Mouse (Mus musculus): ENCODE results near the gene Kif9. TPM values are rescaled to one million over a fixed set of nuclear protein-coding genes. Genes with fewer than 3 reads are reported as not detected.

The Kif9 gene
- polyA plus RNA-seq, 1 experiment from 2014 or later, result 1.2 TPM

GRCm38 (mm10) chr9:110532538-110533291 is 56.0 kb downstream of the Kif9 start, which contains the start of gene Setd2:
Setd2 (plus strand) TSS chr9:110532597.
- peak within 1 kb of the TSS; percentile 55 for H3K4me2 ChIP-seq (ENCODE audit: low read length)
- no peak for TF ChIP-seq CTCF (IDR thresholded peaks at IDR 0.05; ENCODE audit: low read depth)
- H3K27me3 ChIP-seq (ENCODE audit: insufficient read depth, low read length), result no peaks in the 10 kb centered on the region
- peak within 1 kb of the TSS; percentile 100 for H3K9ac ChIP-seq (ENCODE audit: low read depth, low read length)
- under 1% methylated on average over 92 of the region's 109 CpGs for WGBS
- H3K27ac ChIP-seq, result peak within 1 kb of the TSS; percentile 100
- peaks cover 14% of the 10 kb centered on the region for H3K4me1 ChIP-seq (replicated peaks; ENCODE audit: insufficient read depth, low read length)
- peak within 1 kb of the TSS; percentile 99 for H3K4me3 ChIP-seq (replicated peaks; ENCODE audit: low read depth, low read length)
- H3K9me3 ChIP-seq (replicated peaks; ENCODE audit: low read length), result no peaks in the 10 kb centered on the region
- H3K36me3 ChIP-seq (ENCODE audit: insufficient read depth, low read length), result no peaks in the 10 kb centered on the region
- DNase-seq (ENCODE audit: low spot score) (peak; percentile 56), ATAC-seq (replicated peaks; ENCODE audit: low FRiP score, low read depth) (peak; percentile 70)

DNA sequence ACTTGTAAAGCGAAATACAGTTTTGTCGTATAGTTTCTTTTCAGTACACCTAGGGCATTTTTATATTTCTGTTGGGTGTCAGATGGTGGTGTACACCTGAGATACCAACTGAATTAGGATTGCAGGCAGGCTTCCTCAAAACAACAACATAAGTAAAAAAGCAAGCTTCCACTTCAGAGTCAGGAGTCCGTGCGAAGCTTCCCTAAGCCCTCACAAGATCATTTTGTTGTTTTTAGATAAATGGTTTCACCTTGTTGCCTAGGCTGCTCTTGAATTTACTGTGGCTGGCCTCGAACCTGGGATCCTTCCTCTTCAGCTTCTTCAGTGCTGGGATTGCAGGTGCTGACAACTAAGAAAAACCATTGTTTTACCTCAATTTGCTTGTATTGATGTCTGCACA is 56.9 kb downstream of the Kif9 start:
- no peak overlapping the region for H3K27ac ChIP-seq
- H3K4me2 ChIP-seq (ENCODE audit: low read length), result peak overlapping the region; percentile 55
- ATAC-seq (replicated peaks; ENCODE audit: low FRiP score, low read depth), result no peak
- WGBS, result 20% methylated on average over 5 of the region's 5 CpGs
- peak overlapping the region; percentile 100 for H3K9ac ChIP-seq (ENCODE audit: low read depth, low read length)
- TF ChIP-seq CTCF (IDR thresholded peaks at IDR 0.05; ENCODE audit: low read depth), result no peak
- H3K36me3 ChIP-seq (ENCODE audit: insufficient read depth, low read length), result no peaks in the 10 kb centered on the region
- peak overlapping the region; percentile 99 for H3K4me3 ChIP-seq (replicated peaks; ENCODE audit: low read depth, low read length)
- no peaks in the 10 kb centered on the region for H3K27me3 ChIP-seq (ENCODE audit: insufficient read depth, low read length)
- peaks cover 14% of the 10 kb centered on the region for H3K4me1 ChIP-seq (replicated peaks; ENCODE audit: insufficient read depth, low read length)
- no peak for DNase-seq (ENCODE audit: low spot score)
- no peaks in the 10 kb centered on the region for H3K9me3 ChIP-seq (replicated peaks; ENCODE audit: low read length)

DNA sequence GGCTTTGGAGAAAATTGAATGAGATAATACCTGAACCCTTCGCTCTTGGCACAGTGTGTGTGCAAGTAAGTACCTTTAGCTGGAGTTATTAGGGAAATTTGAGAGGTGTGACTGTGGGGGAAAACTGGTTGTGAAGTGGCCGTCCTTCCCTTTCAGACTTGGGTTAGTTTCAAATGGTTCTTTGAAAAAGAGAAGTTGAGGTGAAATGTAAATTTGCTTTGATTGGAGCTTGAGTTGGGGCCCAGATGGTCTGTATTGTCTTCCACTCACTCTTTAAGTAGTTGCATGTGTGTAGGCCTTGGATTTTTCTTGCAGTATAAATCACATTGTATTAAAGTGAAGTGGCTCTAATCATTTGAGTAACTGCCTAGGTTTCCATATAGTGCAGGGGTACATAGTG is 58.4 kb downstream of the Kif9 start:
- no peaks in the 10 kb centered on the region for H3K27me3 ChIP-seq (ENCODE audit: insufficient read depth, low read length)
- H3K9ac ChIP-seq (ENCODE audit: low read depth, low read length), result no peak overlapping the region
- no peak for TF ChIP-seq CTCF (IDR thresholded peaks at IDR 0.05; ENCODE audit: low read depth)
- DNase-seq (ENCODE audit: low spot score), result no peak
- H3K4me2 ChIP-seq (ENCODE audit: low read length), result no peak overlapping the region
- H3K9me3 ChIP-seq (replicated peaks; ENCODE audit: low read length), result no peaks in the 10 kb centered on the region
- H3K4me3 ChIP-seq (replicated peaks; ENCODE audit: low read depth, low read length), result no peak overlapping the region
- WGBS, result 76% methylated on average over 2 of the region's 2 CpGs
- H3K27ac ChIP-seq, result no peak overlapping the region
- H3K4me1 ChIP-seq (replicated peaks; ENCODE audit: insufficient read depth, low read length), result peaks cover 14% of the 10 kb centered on the region
- ATAC-seq (replicated peaks; ENCODE audit: low FRiP score, low read depth), result no peak
- no peaks in the 10 kb centered on the region for H3K36me3 ChIP-seq (ENCODE audit: insufficient read depth, low read length)

DNA sequence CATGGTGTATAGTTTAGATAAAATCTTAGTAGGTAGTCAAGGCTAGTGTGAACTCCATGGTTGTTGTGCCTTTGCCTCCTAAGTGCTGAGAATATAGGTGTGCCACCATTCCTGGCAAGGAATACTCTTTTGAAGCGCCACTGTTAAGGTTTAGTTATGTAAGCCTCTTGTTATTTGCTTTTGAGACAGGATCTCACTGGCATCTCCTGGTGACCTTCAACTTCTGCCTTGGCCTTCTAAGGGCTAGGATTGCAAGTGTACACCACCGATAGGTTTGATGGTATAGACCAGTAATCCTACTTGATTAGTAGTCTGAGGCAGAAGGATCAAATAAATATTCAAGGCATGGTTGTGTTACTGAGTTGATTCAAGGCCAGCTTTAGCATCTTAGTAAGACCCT is 59.9 kb downstream of the Kif9 start:
- TF ChIP-seq CTCF (IDR thresholded peaks at IDR 0.05; ENCODE audit: low read depth), result no peak

DNA sequence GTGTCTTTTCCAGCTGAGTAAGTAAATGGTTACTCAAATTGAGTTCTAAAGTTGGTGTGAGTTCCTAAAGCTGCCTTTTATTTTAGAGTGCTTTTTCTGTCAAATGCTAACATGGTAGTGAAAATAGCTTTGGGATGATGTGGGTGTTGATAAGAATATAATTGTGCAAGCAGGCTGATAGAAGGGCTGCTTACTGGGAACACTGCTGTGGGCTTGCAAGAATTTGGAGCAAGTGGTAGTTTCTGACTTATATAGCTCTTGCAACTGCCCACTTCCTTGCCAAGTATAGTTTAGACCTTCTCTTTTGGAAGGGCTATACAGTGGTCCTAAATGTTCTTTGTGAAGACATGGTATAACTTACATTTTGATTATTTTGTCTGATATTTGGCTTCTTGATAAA is 61.8 kb downstream of the Kif9 start:
- no peak for TF ChIP-seq CTCF (IDR thresholded peaks at IDR 0.05; ENCODE audit: low read depth)
- Histone ChIP-seq H3K27me3 (ENCODE audit: insufficient read depth, low read length) (no peaks in the 10 kb centered on the region), H3K4me2 (ENCODE audit: low read length) (no peak overlapping the region), H3K4me3 (replicated peaks; ENCODE audit: low read depth, low read length) (no peak overlapping the region), H3K27ac (no peak overlapping the region), H3K9ac (ENCODE audit: low read depth, low read length) (no peak overlapping the region), H3K36me3 (ENCODE audit: insufficient read depth, low read length) (no peaks in the 10 kb centered on the region), H3K9me3 (replicated peaks; ENCODE audit: low read length) (no peaks in the 10 kb centered on the region), H3K4me1 (replicated peaks; ENCODE audit: insufficient read depth, low read length) (peaks cover 17% of the 10 kb centered on the region)
- DNase-seq (ENCODE audit: low spot score) (no peak), ATAC-seq (replicated peaks; ENCODE audit: low FRiP score, low read depth) (no peak)

More for the DNA sequence above, 59.9 kb downstream of the Kif9 start:
- H3K27me3 ChIP-seq (ENCODE audit: insufficient read depth, low read length), result no peaks in the 10 kb centered on the region
- 95% methylated on average over 2 of the region's 2 CpGs for WGBS
- H3K9me3 ChIP-seq (replicated peaks; ENCODE audit: low read length), result no peaks in the 10 kb centered on the region
- no peak overlapping the region for H3K9ac ChIP-seq (ENCODE audit: low read depth, low read length)
- H3K4me3 ChIP-seq (replicated peaks; ENCODE audit: low read depth, low read length), result no peak overlapping the region
- H3K4me2 ChIP-seq (ENCODE audit: low read length), result no peak overlapping the region
- H3K4me1 ChIP-seq (replicated peaks; ENCODE audit: insufficient read depth, low read length), result peaks cover 14% of the 10 kb centered on the region
- H3K27ac ChIP-seq, result no peak overlapping the region
- no peak for DNase-seq (ENCODE audit: low spot score)
- H3K36me3 ChIP-seq (ENCODE audit: insufficient read depth, low read length), result no peaks in the 10 kb centered on the region
- no peak for ATAC-seq (replicated peaks; ENCODE audit: low FRiP score, low read depth)

DNA sequence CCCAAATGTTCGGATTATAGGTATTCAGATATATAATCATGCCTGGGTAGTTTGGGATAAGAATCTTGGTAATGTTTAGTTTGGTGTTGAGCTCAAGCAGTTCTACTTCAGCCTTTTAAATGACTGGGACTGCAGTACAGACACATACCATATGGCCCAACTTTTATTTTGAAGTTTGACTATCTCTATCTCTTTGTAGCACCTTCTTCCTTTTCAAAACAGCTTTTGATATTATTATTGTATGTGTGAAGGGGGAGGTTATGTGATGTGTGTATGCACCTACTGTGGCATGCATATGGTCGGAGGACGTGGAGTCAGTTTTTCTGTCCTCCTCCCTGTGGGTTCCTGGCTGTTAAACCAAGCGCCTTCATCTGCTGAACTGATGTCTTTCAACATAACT is 65.2 kb downstream of the Kif9 start:
- WGBS, result 69% methylated on average over 4 of the region's 4 CpGs
- H3K4me2 ChIP-seq (ENCODE audit: low read length), result no peak overlapping the region
- no peak overlapping the region for H3K9ac ChIP-seq (ENCODE audit: low read depth, low read length)
- H3K27ac ChIP-seq, result no peak overlapping the region
- H3K9me3 ChIP-seq (replicated peaks; ENCODE audit: low read length), result no peaks in the 10 kb centered on the region
- 0 out of 2 replicates have a peak, but pooled peaks cover 4% of the 10 kb centered on the region for H3K4me1 ChIP-seq (replicated peaks; ENCODE audit: insufficient read depth, low read length)
- no peak for ATAC-seq (replicated peaks; ENCODE audit: low FRiP score, low read depth)
- no peak for TF ChIP-seq CTCF (IDR thresholded peaks at IDR 0.05; ENCODE audit: low read depth)
- no peak overlapping the region for H3K4me3 ChIP-seq (replicated peaks; ENCODE audit: low read depth, low read length)
- H3K27me3 ChIP-seq (ENCODE audit: insufficient read depth, low read length), result no peaks in the 10 kb centered on the region
- peaks cover under 1% of the 10 kb centered on the region; the same call in 1 of the 2 replicates for H3K36me3 ChIP-seq (ENCODE audit: insufficient read depth, low read length)
- DNase-seq (ENCODE audit: low spot score), result no peak
